Mouse (Mus musculus) heart, postnatal 0 days (tissue): ENCODE measurements at regions not wholly inside any gene's neighbourhood (a gene's known extent, or its start where the extent isn't known, plus 50 kb on each side); places are given as distances from the start of the nearest gene placed in this dataset.

Experiments used
- CTCF ChIP-seq: IDR thresholded peaks from 2 replicates; pipeline ENCODE4 v1.5.1; 2016; ENCODE audit warnings: antibody characterized with exemption, control low read depth, low read depth
- EP300 ChIP-seq: IDR thresholded peaks from 2 replicates; pipeline ENCODE4 v1.6.1; 2016; ENCODE audit warnings: antibody characterized with exemption, low read depth

GRCm38 (mm10) chr4:5511743-5512142, 718.6 kb upstream of the Impad1 start:
- no peak for TF ChIP-seq CTCF
- no peak for TF ChIP-seq EP300
